Mouse (Mus musculus): ENCODE results near the gene Thoc6. TPM values are rescaled to one million over a fixed set of nuclear protein-coding genes. Genes with fewer than 3 reads are reported as not detected.

The Thoc6 gene
- polyA plus RNA-seq, 1 experiment from 2014 or later = 45.9 TPM

GRCm38 (mm10) chr17:23703301-23703700 lies 29.6 kb upstream of the Thoc6 start:
- Histone ChIP-seq H3K27me3 (replicated peaks; ENCODE audit: control insufficient read depth, insufficient read depth, low read length) (peaks cover 18% of the 10 kb centered on the region), H3K4me1 (ENCODE audit: control insufficient read depth, insufficient read depth, low read length) (no peaks in the 10 kb centered on the region), H3K36me3 (ENCODE audit: control insufficient read depth, insufficient read depth, low read length) (no peaks in the 10 kb centered on the region), H3K4me3 (ENCODE audit: low read depth, low read length) (no peak overlapping the region), H3K9me3 (replicated peaks; ENCODE audit: control insufficient read depth, low read length) (no peaks in the 10 kb centered on the region), H3K27ac (ENCODE audit: low read depth, low read length) (no peak overlapping the region), H3K9ac (ENCODE audit: low read length) (no peak overlapping the region), H3K4me2 (ENCODE audit: low read length) (no peak overlapping the region)
- DNase-seq (ENCODE audit: low spot score) = no peak
- ATAC-seq = no peak
- 81% methylated on average over 9 of the region's 9 CpGs for WGBS

GRCm38 (mm10) chr17:23700079-23700478 lies 26.4 kb upstream of the Thoc6 start:
- Histone ChIP-seq H3K4me2 (ENCODE audit: low read length) (peak overlapping the region; percentile 100), H3K27me3 (replicated peaks; ENCODE audit: control insufficient read depth, insufficient read depth, low read length) (peaks cover 27% of the 10 kb centered on the region), H3K4me3 (ENCODE audit: low read depth, low read length) (peak overlapping the region; percentile 70), H3K4me1 (ENCODE audit: control insufficient read depth, insufficient read depth, low read length) (no peaks in the 10 kb centered on the region), H3K9ac (ENCODE audit: low read length) (peak overlapping the region; percentile 67), H3K27ac (ENCODE audit: low read depth, low read length) (no peak overlapping the region), H3K9me3 (replicated peaks; ENCODE audit: control insufficient read depth, low read length) (no peaks in the 10 kb centered on the region), H3K36me3 (ENCODE audit: control insufficient read depth, insufficient read depth, low read length) (no peaks in the 10 kb centered on the region)
- ATAC-seq (peak; percentile 97), DNase-seq (ENCODE audit: low spot score) (peak; percentile 93)
- WGBS = under 1% methylated on average over 28 of the region's 28 CpGs

GRCm38 (mm10) chr17:23699131-23700077 lies 25.7 kb upstream of the Thoc6 start:
- peak overlapping the region; percentile 70 for H3K4me3 ChIP-seq (ENCODE audit: low read depth, low read length)
- H3K27me3 ChIP-seq (replicated peaks; ENCODE audit: control insufficient read depth, insufficient read depth, low read length) = peaks cover 27% of the 10 kb centered on the region
- H3K27ac ChIP-seq (ENCODE audit: low read depth, low read length) = no peak overlapping the region
- no peaks in the 10 kb centered on the region for H3K36me3 ChIP-seq (ENCODE audit: control insufficient read depth, insufficient read depth, low read length)
- DNase-seq (ENCODE audit: low spot score) = peak; percentile 17
- under 1% methylated on average over 73 of the region's 101 CpGs for WGBS
- ATAC-seq = peak; percentile 15; the same call in 1 of the 2 replicates
- H3K4me2 ChIP-seq (ENCODE audit: low read length) = peak overlapping the region; percentile 100
- no peaks in the 10 kb centered on the region for H3K9me3 ChIP-seq (replicated peaks; ENCODE audit: control insufficient read depth, low read length)
- peak overlapping the region; percentile 67 for H3K9ac ChIP-seq (ENCODE audit: low read length)
- H3K4me1 ChIP-seq (ENCODE audit: control insufficient read depth, insufficient read depth, low read length) = no peaks in the 10 kb centered on the region

GRCm38 (mm10) chr17:23695801-23696200 lies 22.1 kb upstream of the Thoc6 start:
- 10% methylated on average over 3 of the region's 3 CpGs for WGBS
- DNase-seq (ENCODE audit: low spot score) = no peak

GRCm38 (mm10) chr17:23694491-23694890 lies 20.8 kb upstream of the Thoc6 start:
- Histone ChIP-seq H3K4me2 (ENCODE audit: low read length) (no peak overlapping the region), H3K9ac (ENCODE audit: low read length) (no peak overlapping the region), H3K27me3 (replicated peaks; ENCODE audit: control insufficient read depth, insufficient read depth, low read length) (peaks cover 20% of the 10 kb centered on the region), H3K4me3 (ENCODE audit: low read depth, low read length) (no peak overlapping the region), H3K9me3 (replicated peaks; ENCODE audit: control insufficient read depth, low read length) (no peaks in the 10 kb centered on the region), H3K4me1 (ENCODE audit: control insufficient read depth, insufficient read depth, low read length) (no peaks in the 10 kb centered on the region), H3K27ac (ENCODE audit: low read depth, low read length) (no peak overlapping the region), H3K36me3 (ENCODE audit: control insufficient read depth, insufficient read depth, low read length) (no peaks in the 10 kb centered on the region)
- ATAC-seq (no peak), DNase-seq (ENCODE audit: low spot score) (no peak)
- 68% methylated on average over 1 of the region's 1 CpGs for WGBS

More at GRCm38 (mm10) chr17:23695801-23696200, 22.1 kb upstream of the Thoc6 start:
- H3K4me3 ChIP-seq (ENCODE audit: low read depth, low read length) = no peak overlapping the region
- H3K4me2 ChIP-seq (ENCODE audit: low read length) = no peak overlapping the region
- no peak for ATAC-seq
- no peaks in the 10 kb centered on the region for H3K36me3 ChIP-seq (ENCODE audit: control insufficient read depth, insufficient read depth, low read length)
- no peaks in the 10 kb centered on the region for H3K9me3 ChIP-seq (replicated peaks; ENCODE audit: control insufficient read depth, low read length)
- no peaks in the 10 kb centered on the region for H3K4me1 ChIP-seq (ENCODE audit: control insufficient read depth, insufficient read depth, low read length)
- H3K27me3 ChIP-seq (replicated peaks; ENCODE audit: control insufficient read depth, insufficient read depth, low read length) = peaks cover 23% of the 10 kb centered on the region
- no peak overlapping the region for H3K27ac ChIP-seq (ENCODE audit: low read depth, low read length)
- no peak overlapping the region for H3K9ac ChIP-seq (ENCODE audit: low read length)

GRCm38 (mm10) chr17:23683856-23684672 lies 10.4 kb upstream of the Thoc6 start, which contains the start of gene Cldn9:
Cldn9 (minus strand) TSS chr17:23684026.
- no peak within 1 kb of the TSS for H3K4me3 ChIP-seq (ENCODE audit: low read depth, low read length)
- 12% methylated on average over 15 of the region's 15 CpGs for WGBS

GRCm38 (mm10) chr17:23683226-23683625 lies 9.5 kb upstream of the Thoc6 start:
- Histone ChIP-seq H3K4me3 (ENCODE audit: low read depth, low read length) (no peak overlapping the region), H3K4me2 (ENCODE audit: low read length) (peak overlapping the region; percentile 20; the same call in 1 of the 2 replicates), H3K4me1 (ENCODE audit: control insufficient read depth, insufficient read depth, low read length) (peaks cover 7% of the 10 kb centered on the region), H3K9ac (ENCODE audit: low read length) (no peak overlapping the region), H3K9me3 (replicated peaks; ENCODE audit: control insufficient read depth, low read length) (no peaks in the 10 kb centered on the region), H3K36me3 (ENCODE audit: control insufficient read depth, insufficient read depth, low read length) (no peaks in the 10 kb centered on the region), H3K27ac (ENCODE audit: low read depth, low read length) (no peak overlapping the region), H3K27me3 (replicated peaks; ENCODE audit: control insufficient read depth, insufficient read depth, low read length) (peaks cover 40% of the 10 kb centered on the region)
- WGBS = 35% methylated on average over 15 of the region's 15 CpGs
- peak; percentile 34; the same call in 1 of the 2 replicates for ATAC-seq
- no peak for DNase-seq (ENCODE audit: low spot score)

More at GRCm38 (mm10) chr17:23683856-23684672, 10.4 kb upstream of the Thoc6 start, which contains the start of gene Cldn9:
- H3K4me2 ChIP-seq (ENCODE audit: low read length) = peak within 1 kb of the TSS; percentile 20; the same call in 1 of the 2 replicates
- no peak within 1 kb of the TSS for H3K27ac ChIP-seq (ENCODE audit: low read depth, low read length)
- DNase-seq (ENCODE audit: low spot score) (peak; percentile 23), ATAC-seq (peak; percentile 61; the same call in 1 of the 2 replicates)
- no peaks in the 10 kb centered on the region for H3K36me3 ChIP-seq (ENCODE audit: control insufficient read depth, insufficient read depth, low read length)
- H3K9me3 ChIP-seq (replicated peaks; ENCODE audit: control insufficient read depth, low read length) = no peaks in the 10 kb centered on the region
- H3K9ac ChIP-seq (ENCODE audit: low read length) = no peak within 1 kb of the TSS
- H3K27me3 ChIP-seq (replicated peaks; ENCODE audit: control insufficient read depth, insufficient read depth, low read length) = peaks cover 32% of the 10 kb centered on the region
- H3K4me1 ChIP-seq (ENCODE audit: control insufficient read depth, insufficient read depth, low read length) = peaks cover 7% of the 10 kb centered on the region

- no peak overlapping the region for H3K9ac ChIP-seq (ENCODE audit: low read length)
- no peaks in the 10 kb centered on the region for H3K36me3 ChIP-seq (ENCODE audit: control insufficient read depth, insufficient read depth, low read length)
- H3K27ac ChIP-seq (ENCODE audit: low read depth, low read length) = no peak overlapping the region
- DNase-seq (ENCODE audit: low spot score) (no peak), ATAC-seq (no peak)
- peaks cover 7% of the 10 kb centered on the region for H3K4me1 ChIP-seq (ENCODE audit: control insufficient read depth, insufficient read depth, low read length)
- H3K27me3 ChIP-seq (replicated peaks; ENCODE audit: control insufficient read depth, insufficient read depth, low read length) = peaks cover 40% of the 10 kb centered on the region
- H3K9me3 ChIP-seq (replicated peaks; ENCODE audit: control insufficient read depth, low read length) = no peaks in the 10 kb centered on the region
- no peak overlapping the region for H3K4me3 ChIP-seq (ENCODE audit: low read depth, low read length)
- H3K4me2 ChIP-seq (ENCODE audit: low read length) = no peak overlapping the region
- WGBS = 73% methylated on average over 3 of the region's 3 CpGs
These were observed 8.8 kb upstream of the Thoc6 start for GRCm38 (mm10) chr17:23682530-23682929.

Measured in forebrain, embryonic 14.5 days (tissue).